Mouse (Mus musculus): ENCODE results near the gene Slc24a4. TPM values are rescaled to one million over a fixed set of nuclear protein-coding genes. Genes with fewer than 3 reads are reported as not detected.

The Slc24a4 gene
- polyA plus RNA-seq, 1 experiment from 2014 or later: 0.39 TPM

DNA sequence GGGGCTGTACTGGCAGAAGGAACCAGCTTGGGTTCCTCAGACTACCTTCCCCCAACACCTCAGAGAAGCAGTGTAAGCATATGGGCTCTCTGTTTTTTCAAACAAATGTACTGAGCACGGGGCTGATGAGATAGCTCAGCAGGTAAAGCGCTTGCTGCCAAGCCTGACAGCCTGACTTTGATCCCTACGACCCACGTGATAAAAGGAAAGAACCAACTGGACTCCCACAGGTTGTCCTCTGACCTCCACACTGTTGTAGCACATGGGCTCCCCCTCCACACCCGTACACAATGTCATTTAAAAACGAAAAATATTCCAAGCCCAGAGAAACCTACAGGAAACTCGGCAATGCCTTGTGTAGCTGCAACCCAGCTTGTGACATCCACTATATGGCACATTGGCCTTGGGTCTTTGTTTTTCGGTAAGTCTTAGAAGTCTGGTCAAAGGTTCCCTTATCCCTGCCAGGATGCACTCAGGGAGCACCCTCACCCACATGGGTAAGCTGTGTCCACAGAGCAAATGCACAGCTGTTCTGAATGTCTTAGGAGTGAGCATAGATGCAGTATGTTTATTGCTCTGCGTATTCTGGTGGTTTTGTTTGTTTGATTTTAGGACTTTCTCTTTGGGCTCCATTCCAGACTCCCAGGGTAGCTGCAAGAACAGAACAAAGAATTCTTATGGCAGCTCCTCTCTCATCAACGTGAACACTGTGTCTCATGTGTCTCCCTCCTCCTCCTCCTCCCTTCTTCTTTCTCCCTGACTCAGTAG is 176.7 kb downstream of the Slc24a4 start:
- Histone ChIP-seq H3K4me3 (no peak overlapping the region), H3K4me2 (replicated peaks) (no peak overlapping the region), H3K9ac (no peak overlapping the region), H3K9me3 (no peaks in the 10 kb centered on the region), H3K27me3 (replicated peaks) (no peaks in the 10 kb centered on the region), H3K36me3 (no peaks in the 10 kb centered on the region), H3K27ac (no peak overlapping the region), H3K4me1 (peaks cover 26% of the 10 kb centered on the region)
- ATAC-seq (ENCODE audit: low FRiP score, low read depth): no peak
- 58% methylated on average over 10 of the region's 10 CpGs for WGBS

- H3K9me3 ChIP-seq: no peaks in the 10 kb centered on the region
- no peak overlapping the region for H3K4me3 ChIP-seq
- peak; percentile 39; the same call in 1 of the 2 replicates for ATAC-seq (ENCODE audit: low FRiP score, low read depth)
- no peaks in the 10 kb centered on the region for H3K36me3 ChIP-seq
- H3K9ac ChIP-seq: no peak overlapping the region
- no peak overlapping the region for H3K27ac ChIP-seq
- peaks cover 21% of the 10 kb centered on the region for H3K4me1 ChIP-seq
- no peaks in the 10 kb centered on the region for H3K27me3 ChIP-seq (replicated peaks)
- no peak overlapping the region for H3K4me2 ChIP-seq (replicated peaks)
- WGBS: 75% methylated on average over 6 of the region's 6 CpGs
These were observed 179.5 kb downstream of the Slc24a4 start for GRCm38 (mm10) chr12:102308001-102308456.

- Histone ChIP-seq H3K27ac (no peak overlapping the region), H3K4me1 (peaks cover 16% of the 10 kb centered on the region), H3K9ac (no peak overlapping the region), H3K4me3 (no peak overlapping the region), H3K4me2 (replicated peaks) (no peak overlapping the region), H3K36me3 (no peaks in the 10 kb centered on the region), H3K27me3 (replicated peaks) (no peaks in the 10 kb centered on the region), H3K9me3 (no peaks in the 10 kb centered on the region)
- 68% methylated on average over 16 of the region's 16 CpGs for WGBS
- peak; percentile 39; the same call in 1 of the 2 replicates for ATAC-seq (ENCODE audit: low FRiP score, low read depth)
These were observed 180.0 kb downstream of the Slc24a4 start for GRCm38 (mm10) chr12:102308457-102309011.

GRCm38 (mm10) chr12:102309099-102309799 is 180.7 kb downstream of the Slc24a4 start:
- Histone ChIP-seq H3K9ac (no peak overlapping the region), H3K9me3 (no peaks in the 10 kb centered on the region), H3K27me3 (replicated peaks) (no peaks in the 10 kb centered on the region), H3K4me1 (peaks cover 9% of the 10 kb centered on the region), H3K4me2 (replicated peaks) (no peak overlapping the region), H3K36me3 (no peaks in the 10 kb centered on the region), H3K4me3 (no peak overlapping the region), H3K27ac (no peak overlapping the region)
- WGBS: 94% methylated on average over 11 of the region's 11 CpGs
- ATAC-seq (ENCODE audit: low FRiP score, low read depth): no peak

GRCm38 (mm10) chr12:102309800-102310195 is 181.3 kb downstream of the Slc24a4 start:
- Histone ChIP-seq H3K9me3 (no peaks in the 10 kb centered on the region), H3K27me3 (replicated peaks) (no peaks in the 10 kb centered on the region), H3K4me2 (replicated peaks) (no peak overlapping the region), H3K9ac (no peak overlapping the region), H3K4me3 (no peak overlapping the region), H3K36me3 (no peaks in the 10 kb centered on the region), H3K27ac (no peak overlapping the region), H3K4me1 (peaks cover 9% of the 10 kb centered on the region)
- 93% methylated on average over 8 of the region's 8 CpGs for WGBS
- ATAC-seq (ENCODE audit: low FRiP score, low read depth): no peak

DNA sequence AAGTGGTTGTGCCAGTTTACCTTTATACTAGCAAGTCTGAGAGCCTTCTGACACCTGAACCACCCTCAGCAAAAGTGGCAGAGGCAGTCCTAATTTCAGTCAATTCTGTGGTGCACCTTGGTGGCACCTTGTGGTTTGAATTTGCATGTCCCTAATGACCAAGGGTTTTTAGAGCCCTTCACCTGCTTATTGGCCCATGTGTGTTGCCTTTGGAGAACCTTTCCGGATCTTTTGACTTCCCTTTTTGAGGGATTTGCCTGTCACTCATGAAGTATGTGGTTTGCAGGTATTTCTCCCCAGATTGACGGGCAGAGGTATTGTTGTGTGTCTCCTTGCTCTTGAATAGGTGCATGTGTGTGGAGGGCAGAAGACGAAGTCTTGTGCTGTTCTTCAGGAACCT is 181.7 kb downstream of the Slc24a4 start:
- no peaks in the 10 kb centered on the region for H3K9me3 ChIP-seq
- no peak overlapping the region for H3K9ac ChIP-seq
- no peaks in the 10 kb centered on the region for H3K27me3 ChIP-seq (replicated peaks)
- no peak overlapping the region for H3K4me3 ChIP-seq
- ATAC-seq (ENCODE audit: low FRiP score, low read depth): no peak
- no peak overlapping the region for H3K4me2 ChIP-seq (replicated peaks)
- H3K36me3 ChIP-seq: no peaks in the 10 kb centered on the region
- peaks cover 9% of the 10 kb centered on the region for H3K4me1 ChIP-seq
- WGBS: 90% methylated on average over 3 of the region's 3 CpGs
- no peak overlapping the region for H3K27ac ChIP-seq

DNA sequence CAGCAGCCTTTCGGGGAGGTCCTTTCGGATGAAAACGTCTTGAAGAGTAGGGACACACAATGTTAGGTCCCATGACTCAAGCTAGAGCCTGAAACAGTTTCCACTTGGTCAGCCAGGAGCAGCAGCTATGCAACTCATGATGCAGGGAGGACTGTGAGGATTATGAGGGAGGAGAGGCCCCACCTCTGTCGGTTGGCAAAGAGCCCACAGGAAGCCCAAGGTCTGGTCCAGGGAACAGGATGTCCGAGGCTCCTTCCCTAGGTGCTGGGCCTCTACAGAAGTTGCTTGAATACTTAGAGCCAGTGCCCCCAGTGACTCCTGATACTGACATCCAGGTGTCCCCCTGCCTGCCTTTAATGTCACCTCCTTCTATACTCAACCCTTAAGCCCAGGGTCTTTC is 182.9 kb downstream of the Slc24a4 start:
- Histone ChIP-seq H3K36me3 (no peaks in the 10 kb centered on the region), H3K4me2 (replicated peaks) (no peak overlapping the region), H3K9me3 (no peaks in the 10 kb centered on the region), H3K9ac (no peak overlapping the region), H3K4me3 (no peak overlapping the region), H3K4me1 (peaks cover 9% of the 10 kb centered on the region), H3K27ac (no peak overlapping the region), H3K27me3 (replicated peaks) (no peaks in the 10 kb centered on the region)
- ATAC-seq (ENCODE audit: low FRiP score, low read depth): no peak
- 88% methylated on average over 5 of the region's 5 CpGs for WGBS

Other genes with a start within 250 kb of the Slc24a4 start
- gene Trip11, start 215.5 kb upstream of the Slc24a4 start, polyA plus RNA-seq (2016; fragmentation: Nextera tagmentation; extraction: Ambion mirVana): 20.1 and 24.0 TPM in 2 replicates
- gene Atxn3, start 170.5 kb upstream of the Slc24a4 start, polyA plus RNA-seq (2016; fragmentation: Nextera tagmentation; extraction: Ambion mirVana): 14.7 and 16.9 TPM in 2 replicates
- 34.3 and 36.8 TPM in 2 replicates for gene Cpsf2, start 152.7 kb upstream of the Slc24a4 start, polyA plus RNA-seq (2016; fragmentation: Nextera tagmentation; extraction: Ambion mirVana)
- 4.0 and 5.6 TPM in 2 replicates for gene Rin3, start 154.3 kb downstream of the Slc24a4 start, polyA plus RNA-seq (2016; fragmentation: Nextera tagmentation; extraction: Ambion mirVana)